10 mouse cellular contexts compared by ENCODE assay signal in the genomic region with DNA sequence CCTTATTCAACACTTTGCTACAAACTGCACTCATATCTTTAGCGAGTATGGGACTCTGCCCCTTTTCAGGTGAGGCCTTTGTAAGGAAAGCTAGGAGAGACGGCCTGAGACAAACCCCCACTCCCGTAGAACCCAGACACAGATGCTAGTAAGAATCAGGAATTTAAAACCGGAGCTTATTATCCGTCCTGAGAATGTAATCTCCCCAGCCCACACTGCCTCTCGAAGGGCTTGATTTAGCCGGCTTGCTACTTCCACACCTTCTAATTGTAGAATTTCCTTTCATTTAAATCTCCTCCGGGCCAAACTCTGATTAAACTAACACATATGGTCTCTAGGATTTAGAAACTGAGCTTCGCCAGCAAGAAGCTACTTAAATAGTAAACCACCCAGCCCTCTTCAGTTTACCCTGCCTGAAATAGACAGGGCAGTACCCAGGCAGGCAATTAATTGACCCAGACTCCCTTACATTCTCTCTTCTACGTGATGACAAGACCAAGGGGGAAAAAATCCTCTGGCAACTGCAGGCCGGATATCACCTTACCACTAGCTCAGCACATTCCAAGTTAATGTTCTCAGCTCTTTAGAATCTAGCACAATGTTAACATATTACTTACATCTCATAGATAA.
DNase-seq lines count a peak whose midpoint lies in the region; ATAC-seq and TF ChIP-seq lines count a peak whose summit lies in the region.
"Had no signal": no experiment of that assay in that cellular context is flagged by ENCODE, and none has a peak within 500 bp of the region (broad histone marks: within the 10 kb centered on the region; RNA-seq: fewer than 3 reads in every experiment).

No protein-coding gene starts in this region.

- no peaks in the 10 kb centered on the region for H3K27me3 ChIP-seq in limb, embryonic 11.5 days (ENCODE audit: control insufficient read depth, insufficient read depth, low read length)
- no peaks in the 10 kb centered on the region for H3K27me3 ChIP-seq in limb, embryonic 10.5 days (ENCODE audit: low read depth, poor library complexity, severe bottlenecking)
- H3K27me3 ChIP-seq in heart, postnatal 0 days (ENCODE audit: control insufficient read depth, insufficient read depth, low read length), result no peaks in the 10 kb centered on the region
- H3K27me3 ChIP-seq: neural tube, embryonic 13.5 days had no signal

- H3K4me1 ChIP-seq in limb, embryonic 11.5 days (ENCODE audit: control insufficient read depth, insufficient read depth, low read length), result no peaks in the 10 kb centered on the region
- H3K4me1 ChIP-seq in limb, embryonic 10.5 days, result no peaks in the 10 kb centered on the region; the same call in 1 of the 2 replicates
- peaks cover 10% of the 10 kb centered on the region for H3K4me1 ChIP-seq in heart, postnatal 0 days (ENCODE audit: control insufficient read depth, insufficient read depth)
- H3K4me1 ChIP-seq: neural tube, embryonic 13.5 days had no signal

- no peak overlapping the region for H3K9ac ChIP-seq in limb, embryonic 11.5 days (ENCODE audit: low read length)
- H3K9ac ChIP-seq in heart, postnatal 0 days (replicated peaks; ENCODE audit: low read depth, low read length), result 0 out of 2 replicates have a peak overlapping the region, but pooled peaks have one; percentile 30
- H3K9ac ChIP-seq: liver, embryonic 14.5 days; neural tube, embryonic 13.5 days had no signal

- no peak for TF ChIP-seq EP300 in heart, postnatal 0 days (IDR thresholded peaks at IDR 0.05; ENCODE audit: low read depth)

- H3K9me3 ChIP-seq in limb, embryonic 11.5 days (ENCODE audit: control insufficient read depth, low read length), result no peaks in the 10 kb centered on the region
- no peaks in the 10 kb centered on the region for H3K9me3 ChIP-seq in limb, embryonic 10.5 days (replicated peaks)
- no peaks in the 10 kb centered on the region for H3K9me3 ChIP-seq in heart, postnatal 0 days (replicated peaks; ENCODE audit: control insufficient read depth, low read length)
- H3K9me3 ChIP-seq: neural tube, embryonic 13.5 days had no signal

- H3K36me3 ChIP-seq in limb, embryonic 11.5 days (ENCODE audit: control insufficient read depth, insufficient read depth, low read length), result no peaks in the 10 kb centered on the region
- no peaks in the 10 kb centered on the region for H3K36me3 ChIP-seq in limb, embryonic 10.5 days
- H3K36me3 ChIP-seq in heart, postnatal 0 days (replicated peaks; ENCODE audit: control insufficient read depth, insufficient read depth, low read length), result no peaks in the 10 kb centered on the region
- H3K36me3 ChIP-seq: neural tube, embryonic 13.5 days had no signal

- DNase-seq in gastrocnemius, adult 2 months, result no peak
- DNase-seq in gastrocnemius, postnatal 10 days, result no peak
- DNase-seq in limb, embryonic 11.5 days (ENCODE audit: low spot score), result peak; percentile 21
- no peak for DNase-seq in limb, embryonic 10.5 days (ENCODE audit: low spot score)
- peak; percentile 38 for DNase-seq in heart, postnatal 0 days (ENCODE audit: low spot score)
- DNase-seq in skeletal muscle tissue, adult 2 months (ENCODE audit: low read depth, low spot score), result peak; percentile 17
- no peak for DNase-seq in c-Kit-positive CD71-positive TER-119-positive erythroid progenitor cells, embryonic 14.5 days (ENCODE audit: low spot score)
- DNase-seq in cerebellum, postnatal 4 days (ENCODE audit: low spot score in 2 of 2), result no peak

- H3K4me2 ChIP-seq in limb, embryonic 11.5 days (ENCODE audit: low read depth, severe bottlenecking), result no peak overlapping the region
- H3K4me2 ChIP-seq in heart, postnatal 0 days (ENCODE audit: low read depth, low read length), result peak overlapping the region; percentile 46
- H3K4me2 ChIP-seq: neural tube, embryonic 13.5 days had no signal

- intact Hi-C loops in gastrocnemius, adult 2 months (cut with DNase I), result no loop called here

- peak; percentile 75 for ATAC-seq in limb, embryonic 11.5 days (ENCODE audit: insufficient number of reproducible peaks, low FRiP score, low TSS enrichment, low read depth)
- ATAC-seq in heart, postnatal 0 days (ENCODE audit: insufficient read depth, low read depth), result peak; percentile 39; the same call in 1 of the 2 replicates

- no peak for TF ChIP-seq CTCF in gastrocnemius, adult 2 months (IDR thresholded peaks at IDR 0.05)
- TF ChIP-seq CTCF in heart, postnatal 0 days (IDR thresholded peaks at IDR 0.05; ENCODE audit: low read depth), result no peak

- H3K27ac ChIP-seq in gastrocnemius, adult 2 months, result peak overlapping the region; percentile 12; the same call in 1 of the 2 replicates
- H3K27ac ChIP-seq in limb, embryonic 11.5 days (replicated peaks; ENCODE audit: low read depth, low read length), result no peak overlapping the region
- no peak overlapping the region for H3K27ac ChIP-seq in limb, embryonic 10.5 days
- peak overlapping the region; percentile 55 for H3K27ac ChIP-seq in heart, postnatal 0 days (ENCODE audit: low read depth)
- H3K27ac ChIP-seq: liver, embryonic 14.5 days; neural tube, embryonic 13.5 days had no signal

- H3K4me3 ChIP-seq in gastrocnemius, adult 2 months, result peak overlapping the region; percentile 30
- no peak overlapping the region for H3K4me3 ChIP-seq in limb, embryonic 11.5 days (ENCODE audit: low read depth, low read length)
- H3K4me3 ChIP-seq in limb, embryonic 10.5 days, result no peak overlapping the region
- H3K4me3 ChIP-seq in heart, postnatal 0 days (ENCODE audit: low read depth, low read length), result 0 out of 2 replicates have a peak overlapping the region, but pooled peaks have one; percentile 4
- H3K4me3 ChIP-seq: neural tube, embryonic 13.5 days had no signal

- WGBS in limb, embryonic 11.5 days, result 49% methylated on average over 11 of the region's 11 CpGs
- 66% methylated on average over 11 of the region's 11 CpGs for WGBS in limb, embryonic 10.5 days
- 17% methylated on average over 11 of the region's 11 CpGs for WGBS in heart, postnatal 0 days

Comparison
In these comparisons a context has a peak if more than half of its experiments do, and no peak if none do; other contexts are left out.
1. DNase-seq: peak in limb, embryonic 11.5 days (single experiment), heart, postnatal 0 days (single experiment) and skeletal muscle tissue, adult 2 months (single experiment); none in gastrocnemius, adult 2 months (single experiment), gastrocnemius, postnatal 10 days (single experiment), limb, embryonic 10.5 days (single experiment), c-Kit-positive CD71-positive TER-119-positive erythroid progenitor cells, embryonic 14.5 days (single experiment) and cerebellum, postnatal 4 days (0 of 2).
2. H3K27ac ChIP-seq: peak in gastrocnemius, adult 2 months (single experiment) and heart, postnatal 0 days (single experiment); none in limb, embryonic 11.5 days (single experiment) and limb, embryonic 10.5 days (single experiment).
3. H3K4me3 ChIP-seq: peak in gastrocnemius, adult 2 months (single experiment) and heart, postnatal 0 days (single experiment); none in limb, embryonic 11.5 days (single experiment) and limb, embryonic 10.5 days (single experiment).